Mouse (Mus musculus) kidney, adult 8-10 months (tissue): ENCODE results near the gene Riiad1.
A peak's percentile ranks its signal among the peaks of the same experiment; 100 is the strongest.

ENCODE experiments used
- DNase-seq, 2 experiments: peaks; one replicate each; pipeline ENCODE4 v3.0.0; 2022

The Riiad1 gene

GRCm38 (mm10) chr3:94480291-94480884 is at the start of gene Riiad1:
TSS of gene Riiad1 (minus strand) at chr3:94480341.
- no peak for DNase-seq

- no peak for DNase-seq
Measured at GRCm38 (mm10) chr3:94526731-94527130, 46.6 kb upstream of the Riiad1 start.

GRCm38 (mm10) chr3:94506664-94507063 is 26.5 kb upstream of the Riiad1 start:
- DNase-seq = peak in 1 of 2 experiments; percentile 23

- DNase-seq = peak; percentile 8 to 13
Measured at GRCm38 (mm10) chr3:94502243-94502642, 22.1 kb upstream of the Riiad1 start.

- DNase-seq = no peak
Measured at GRCm38 (mm10) chr3:94497162-94497561, 17.0 kb upstream of the Riiad1 start.

GRCm38 (mm10) chr3:94487581-94487980 is 7.4 kb upstream of the Riiad1 start:
- no peak for DNase-seq

- DNase-seq = no peak
Measured at GRCm38 (mm10) chr3:94485922-94486321, 5.8 kb upstream of the Riiad1 start.

GRCm38 (mm10) chr3:94483790-94484439 is 3.8 kb upstream of the Riiad1 start:
- DNase-seq = no peak

GRCm38 (mm10) chr3:94482764-94483385 is 2.7 kb upstream of the Riiad1 start:
- DNase-seq = no peak

GRCm38 (mm10) chr3:94481429-94481828 is 1.3 kb upstream of the Riiad1 start:
- no peak for DNase-seq

- DNase-seq = no peak
Measured at GRCm38 (mm10) chr3:94479564-94479963, 577 bp downstream of the Riiad1 start.

GRCm38 (mm10) chr3:94478591-94479169 is 1.5 kb downstream of the Riiad1 start:
- no peak for DNase-seq

- no peak for DNase-seq
Measured at GRCm38 (mm10) chr3:94477981-94478422, 2.1 kb downstream of the Riiad1 start, which contains the start of gene Celf3. TSS of gene Celf3 (plus strand) at chr3:94478295.

GRCm38 (mm10) chr3:94477444-94477843 is 2.7 kb downstream of the Riiad1 start:
- DNase-seq = no peak

GRCm38 (mm10) chr3:94476301-94477035 is 3.7 kb downstream of the Riiad1 start:
- DNase-seq = peak; percentile 40 to 45

- no peak for DNase-seq
Measured at GRCm38 (mm10) chr3:94473567-94474232, 6.4 kb downstream of the Riiad1 start.

GRCm38 (mm10) chr3:94473115-94473505 is 7.0 kb downstream of the Riiad1 start:
- no peak for DNase-seq

- peak in 1 of 2 experiments; percentile 14 for DNase-seq
Measured at GRCm38 (mm10) chr3:94472447-94473114, 7.6 kb downstream of the Riiad1 start.

- no peak for DNase-seq
Measured at GRCm38 (mm10) chr3:94468931-94469330, 11.2 kb downstream of the Riiad1 start.

GRCm38 (mm10) chr3:94465632-94466430 is 14.3 kb downstream of the Riiad1 start:
- no peak for DNase-seq
